Mouse (Mus musculus): Measurements from ENCODE around the gene 1700042G07Rik.
"Not testable (repeated sequence)": the region's sequence is repeated elsewhere in the genome, so short reads cannot be mapped to it uniquely, and the experiment has no call there.

1700042G07Rik gene

DNA sequence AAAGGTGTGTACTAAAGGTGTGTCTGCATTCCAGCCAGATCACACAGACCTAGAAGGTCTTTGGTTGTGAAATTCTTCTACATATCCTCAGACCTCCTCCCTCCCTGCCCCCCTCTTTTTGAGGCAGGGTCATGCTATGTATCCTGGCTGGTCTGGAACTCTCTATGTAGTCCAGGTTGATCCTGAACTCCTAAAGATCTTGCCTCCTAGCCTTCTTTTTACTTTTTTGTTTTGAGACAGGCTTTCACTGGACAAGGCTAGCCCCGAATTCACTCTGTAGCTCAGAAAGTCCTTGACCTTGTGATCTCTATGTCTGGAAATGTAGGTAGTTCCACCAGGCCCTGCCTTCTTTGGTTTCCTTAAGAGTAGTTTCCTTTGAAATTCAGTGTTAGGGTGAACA is 35.7 kb downstream of the 1700042G07Rik start:
- DNase-seq (ENCODE audit: low spot score), result no peak

DNA sequence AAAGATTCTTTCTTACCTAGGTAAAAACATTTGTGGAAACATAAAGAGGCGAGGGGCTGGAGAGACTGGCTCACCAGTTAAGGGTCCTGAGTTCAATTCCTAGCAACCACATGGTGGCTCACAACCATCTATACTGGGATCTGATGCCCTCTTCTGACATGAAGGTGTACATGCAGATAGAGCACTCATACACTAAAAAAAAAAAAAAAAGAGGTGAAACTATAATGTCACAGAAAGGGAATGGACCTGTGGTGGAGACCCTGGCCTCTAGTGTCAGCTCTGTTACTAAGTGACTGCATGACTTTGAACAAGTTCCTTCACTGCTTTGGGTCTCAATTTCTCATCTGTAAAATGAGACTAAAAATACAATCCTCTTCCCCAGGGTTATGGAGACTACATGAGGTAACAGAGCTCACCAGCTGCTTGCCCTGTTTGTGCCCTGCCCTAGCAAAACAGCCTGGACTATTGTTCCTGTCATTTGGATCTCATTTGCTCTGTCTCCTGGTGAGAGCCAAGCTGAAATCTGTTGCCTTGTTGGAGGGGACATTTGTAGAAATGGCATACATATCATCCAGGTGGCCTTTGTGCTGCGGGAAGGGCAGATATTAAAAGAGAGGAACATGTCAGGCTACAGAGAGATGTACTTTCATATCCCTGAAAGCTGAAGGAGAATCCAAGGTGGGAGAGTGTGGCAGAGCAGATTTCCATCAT is 42.9 kb downstream of the 1700042G07Rik start:
- DNase-seq (ENCODE audit: low spot score), result no peak

- no peak for DNase-seq (ENCODE audit: low spot score)
Observed at GRCm38 (mm10) chr4:116217046-116217445, 43.9 kb downstream of the 1700042G07Rik start.

- DNase-seq (ENCODE audit: low spot score), result not testable (repeated sequence)
Observed at GRCm38 (mm10) chr4:116217661-116218060, 44.5 kb downstream of the 1700042G07Rik start.

DNA sequence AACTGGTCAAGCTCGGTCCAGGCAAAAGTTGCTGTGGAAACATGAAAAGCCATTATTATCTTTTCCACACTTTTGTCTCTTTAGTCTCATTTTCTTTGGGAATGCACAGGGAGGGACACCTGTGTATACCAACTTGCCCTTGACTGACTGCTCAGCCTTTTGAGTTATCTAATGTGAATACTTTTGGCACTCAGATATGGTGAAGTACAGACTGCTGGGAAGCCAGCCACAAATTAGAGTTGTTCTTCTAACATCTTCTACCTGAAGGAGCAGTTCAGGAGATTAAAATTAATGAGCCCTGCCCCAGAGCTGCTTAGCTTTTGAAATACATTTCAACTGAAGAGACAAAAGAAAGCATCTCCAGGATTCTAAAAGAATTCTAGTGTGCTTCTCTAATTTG is 45.9 kb downstream of the 1700042G07Rik start:
- DNase-seq (ENCODE audit: low spot score), result no peak

- no peak for DNase-seq (ENCODE audit: low spot score)
Observed at GRCm38 (mm10) chr4:116220071-116220650, 47.0 kb downstream of the 1700042G07Rik start.

- no peak for DNase-seq (ENCODE audit: low spot score)
Observed at GRCm38 (mm10) chr4:116220780-116221139, 47.6 kb downstream of the 1700042G07Rik start.

- peak; percentile 97 for DNase-seq (ENCODE audit: low spot score)
Observed at GRCm38 (mm10) chr4:116221140-116221851, 48.1 kb downstream of the 1700042G07Rik start, which contains the start of gene Pik3r3. TSS of gene Pik3r3 (plus strand) at chr4:116221618.

DNA sequence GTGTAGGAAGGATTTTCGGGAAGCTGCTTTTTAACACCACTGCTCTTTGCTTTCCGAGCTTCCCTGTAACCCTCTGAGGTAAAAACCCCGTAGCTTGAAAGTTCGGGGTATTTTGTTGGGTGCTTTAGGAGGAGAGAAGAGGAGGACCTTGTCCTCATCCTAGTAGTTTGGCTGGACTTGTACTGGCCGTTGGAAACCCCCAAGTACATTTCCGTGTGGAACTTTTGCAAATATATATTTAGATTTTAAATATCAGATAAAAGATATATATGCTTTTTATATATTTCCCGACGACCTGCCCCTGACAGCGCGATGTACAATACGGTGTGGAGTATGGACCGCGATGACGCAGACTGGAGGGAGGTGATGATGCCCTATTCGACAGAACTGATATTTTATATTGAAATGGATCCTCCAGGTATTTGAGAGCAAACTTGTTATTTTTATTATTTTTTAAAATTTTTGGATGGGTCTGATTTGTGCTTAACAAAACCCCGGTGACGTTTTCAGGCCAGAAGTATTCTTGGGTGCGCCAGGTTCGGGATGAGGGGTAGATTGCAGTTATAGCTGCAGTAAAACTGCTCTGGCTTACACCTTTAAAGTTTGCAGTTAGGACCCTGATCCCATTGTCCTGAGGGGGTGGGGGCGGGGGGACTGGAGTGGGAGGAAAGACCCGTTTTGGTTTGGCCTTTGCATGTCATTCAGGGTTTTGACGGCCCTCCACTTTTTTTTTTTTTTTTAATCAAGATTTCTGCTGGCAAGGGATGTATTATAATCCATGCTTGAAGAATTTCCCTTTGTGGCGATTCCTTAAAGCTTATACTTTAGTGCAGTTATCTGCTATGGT is 49.0 kb downstream of the 1700042G07Rik start:
- DNase-seq (ENCODE audit: low spot score), result peak; percentile 25

DNA sequence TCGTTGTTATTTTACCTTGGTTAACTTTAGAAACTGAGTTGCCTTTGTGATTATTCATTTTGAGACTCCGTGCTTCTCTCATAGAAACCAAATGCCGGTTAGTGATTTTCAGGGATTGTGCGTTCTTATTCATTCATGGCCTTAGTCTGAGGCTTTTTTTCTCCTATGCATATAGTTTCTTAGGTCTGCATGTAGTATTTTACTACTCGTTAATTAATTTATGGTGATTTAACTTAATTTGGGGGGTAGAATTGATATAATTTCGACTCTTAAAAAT is 49.6 kb downstream of the 1700042G07Rik start:
- no peak for DNase-seq (ENCODE audit: low spot score)
